Mouse (Mus musculus): ENCODE measurements around the gene Bap1.

DNA sequence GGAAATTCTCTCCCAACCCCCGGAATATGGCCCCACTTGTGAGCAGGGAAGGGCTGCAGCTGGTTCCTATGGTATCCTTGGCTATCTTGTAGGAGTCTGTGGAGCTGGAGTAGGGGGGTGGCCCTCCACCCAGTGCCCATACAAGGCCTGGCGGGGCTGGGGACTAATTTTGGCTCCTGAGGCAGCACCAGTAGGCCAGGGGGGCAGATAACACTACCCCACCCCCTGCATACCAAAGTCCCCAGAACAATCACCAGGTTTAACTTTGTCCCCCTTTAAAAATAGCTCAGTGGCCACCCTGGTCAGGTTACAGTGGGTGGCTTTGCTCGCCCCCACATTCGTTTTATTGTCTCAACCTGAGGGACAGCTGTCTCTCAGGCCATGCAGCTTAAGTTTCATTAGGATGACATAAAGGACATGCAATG lies 42.1 kb upstream of the Bap1 start:
- TF ChIP-seq CTCF (IDR thresholded peaks at IDR 0.05; ENCODE audit: low read depth, low read length) = no peak
- no peak for TF ChIP-seq TAL1 (conservative IDR thresholded peaks at IDR 0.05; ENCODE audit: low read depth, low read length)
- TF ChIP-seq GATA1 (IDR thresholded peaks at IDR 0.05; ENCODE audit: borderline replicate concordance, low read length) = no peak
- TF ChIP-seq POLR2AphosphoS5 (IDR thresholded peaks at IDR 0.05; ENCODE audit: insufficient replicate concordance, low read depth, low read length) = no peak

Data from G1E (cell line).